Mouse (Mus musculus) CH12.LX (cell line): ENCODE measurements around the gene Cybc1. TPM values are rescaled to one million over a fixed set of nuclear protein-coding genes. Genes with fewer than 3 reads are reported as not detected.

ENCODE experiments used
- DNase-seq: peaks from one replicate; pipeline ENCODE4 v3.0.0-alpha.2; 2013; ENCODE audit errors: extremely low read depth
- H3K27ac ChIP-seq: 2 replicates; pipeline ENCODE4 v1.5.1; 2012; ENCODE audit warnings: low read depth, mild to moderate bottlenecking, control low read depth, moderate library complexity; ENCODE audit not compliant: insufficient read depth
- H3K27me3 ChIP-seq: replicated peaks from 2 replicates; pipeline ENCODE3; 2012; ENCODE audit warnings: inconsistent platforms
- H3K36me3 ChIP-seq, 2 experiments: replicated peaks in 1 of 2; 2 replicates each; pipeline versions ENCODE3 to v1.6.1; 2012; ENCODE audit warnings: inconsistent platforms in 1 of 2, low read length in 1 of 2, mild to moderate bottlenecking in 1 of 2, mixed read lengths in 1 of 2, moderate library complexity in 1 of 2; ENCODE audit not compliant: control insufficient read depth in 1 of 2, insufficient read depth in 1 of 2
- H3K4me1 ChIP-seq, 2 experiments: 2 replicates each; pipeline ENCODE4 v1.6.1; 2012; ENCODE audit warnings: inconsistent platforms in 1 of 2, moderate library complexity in 1 of 2; ENCODE audit not compliant: insufficient read depth in 2 of 2, control insufficient read depth in 1 of 2
- H3K4me2 ChIP-seq: 2 replicates; pipeline ENCODE4 v1.6.1; 2012; ENCODE audit warnings: low read depth, mild to moderate bottlenecking, control low read depth; ENCODE audit not compliant: poor library complexity, insufficient read depth, severe bottlenecking
- H3K4me3 ChIP-seq, 3 experiments: fragments of 150-350 bp in 1 of 3; sonication (generic) in 1 of 3; replicated peaks in 1 of 3; 2 replicates each; pipeline versions ENCODE3 to v1.5.1; 2011 to 2012; ENCODE audit warnings: low read depth in 2 of 3, low read length in 2 of 3, mild to moderate bottlenecking in 2 of 3, moderate library complexity in 2 of 3, control low read depth in 1 of 3, improper control_type of control experiment in 1 of 3, inconsistent platforms in 1 of 3, mixed read lengths in 1 of 3; ENCODE audit not compliant: poor library complexity in 1 of 3
- H3K79me2 ChIP-seq: replicated peaks from 2 replicates; pipeline ENCODE4 v1.6.1; 2012; ENCODE audit warnings: mild to moderate bottlenecking, moderate library complexity; ENCODE audit not compliant: control insufficient read depth, poor library complexity, insufficient read depth, severe bottlenecking; ENCODE audit errors: extremely low read depth
- H3K9ac ChIP-seq: 2 replicates; pipeline ENCODE4 v1.6.1; 2012; ENCODE audit warnings: low read depth, mild to moderate bottlenecking, control low read depth, moderate library complexity; ENCODE audit not compliant: insufficient read depth
- H3K9me3 ChIP-seq: replicated peaks from 2 replicates; pipeline ENCODE3; 2012; ENCODE audit warnings: low read length, inconsistent platforms, mixed read lengths
- BHLHE40 ChIP-seq: IDR thresholded peaks from 2 replicates; pipeline ENCODE4 v1.6.1; 2011; ENCODE audit warnings: mild to moderate bottlenecking, low read depth, low read length, improper control_type of control experiment
- ELF1 ChIP-seq: IDR thresholded peaks from 2 replicates; pipeline ENCODE4 v1.6.1; 2014; ENCODE audit warnings: low read depth, mild to moderate bottlenecking, inconsistent platforms, low read length, improper control_type of control experiment
- EP300 ChIP-seq: IDR thresholded peaks from 2 replicates; pipeline ENCODE4 v1.6.1; 2011; ENCODE audit warnings: low read length, improper control_type of control experiment
- ETS1 ChIP-seq: conservative IDR thresholded peaks from 2 replicates; pipeline ENCODE4 v1.6.1; 2012; ENCODE audit warnings: low read depth, mild to moderate bottlenecking, inconsistent platforms, low read length, improper control_type of control experiment, moderate library complexity
- GABPA ChIP-seq: IDR thresholded peaks from 2 replicates; pipeline ENCODE4 v1.6.1; 2012; ENCODE audit warnings: low read depth, low read length, improper control_type of control experiment, inconsistent platforms; ENCODE audit not compliant: insufficient replicate concordance
- HCFC1 ChIP-seq: IDR thresholded peaks from 2 replicates; pipeline ENCODE4 v1.6.1; 2012; ENCODE audit warnings: low read depth, mild to moderate bottlenecking, inconsistent platforms, low read length, improper control_type of control experiment
- IRF4 ChIP-seq: IDR thresholded peaks from 2 replicates; pipeline ENCODE4 v1.6.1; 2014; ENCODE audit warnings: low read depth, mild to moderate bottlenecking, inconsistent platforms, low read length, improper control_type of control experiment
- MAFK ChIP-seq: IDR thresholded peaks from 2 replicates; pipeline ENCODE4 v1.6.1; 2011; ENCODE audit warnings: low read length, improper control_type of control experiment; ENCODE audit not compliant: insufficient replicate concordance
- MAX ChIP-seq: IDR thresholded peaks from 2 replicates; pipeline ENCODE4 v1.6.1; 2011; ENCODE audit warnings: low read length, improper control_type of control experiment
- MEF2A ChIP-seq: IDR thresholded peaks from 2 replicates; pipeline ENCODE4 v1.6.1; 2014; ENCODE audit warnings: low read depth, mild to moderate bottlenecking, inconsistent platforms, low read length, improper control_type of control experiment, borderline replicate concordance
- MYC ChIP-seq: IDR thresholded peaks from 2 replicates; pipeline ENCODE4 v1.6.1; 2011; ENCODE audit warnings: low read depth, mild to moderate bottlenecking, improper control_type of control experiment, low read length
- NRF1 ChIP-seq: IDR thresholded peaks from 2 replicates; pipeline ENCODE4 v1.6.1; 2014; ENCODE audit warnings: low read depth, mild to moderate bottlenecking, inconsistent platforms, low read length, improper control_type of control experiment, moderate library complexity
- PAX5 ChIP-seq: IDR thresholded peaks from 2 replicates; pipeline ENCODE4 v1.6.1; 2012; ENCODE audit warnings: low read length, inconsistent platforms, mixed read lengths
- POLR2AphosphoS2 ChIP-seq: IDR thresholded peaks from 2 replicates; pipeline ENCODE4 v1.6.1; 2011; ENCODE audit warnings: low read depth, low read length, improper control_type of control experiment
- SMC3 ChIP-seq: IDR thresholded peaks from 2 replicates; pipeline ENCODE4 v1.6.1; 2011; ENCODE audit warnings: low read depth, low read length, improper control_type of control experiment
- TBP ChIP-seq: conservative IDR thresholded peaks from 2 replicates; pipeline ENCODE4 v1.6.1; 2011; ENCODE audit warnings: low read depth, low read length, improper control_type of control experiment
- TCF12 ChIP-seq: IDR thresholded peaks from 2 replicates; pipeline ENCODE4 v1.6.1; 2014; ENCODE audit warnings: low read depth, mild to moderate bottlenecking, inconsistent platforms, low read length, improper control_type of control experiment
- USF2 ChIP-seq: conservative IDR thresholded peaks from 2 replicates; pipeline ENCODE4 v1.6.1; 2011; ENCODE audit warnings: low read depth, low read length, improper control_type of control experiment
- ZC3H11A ChIP-seq: IDR thresholded peaks from 2 replicates; pipeline ENCODE4 v1.6.1; 2012; ENCODE audit warnings: low read depth, mild to moderate bottlenecking, inconsistent platforms, low read length, improper control_type of control experiment
- ZMIZ1 ChIP-seq: IDR thresholded peaks from 2 replicates; pipeline ENCODE4 v1.6.1; 2012; ENCODE audit warnings: low read depth, mild to moderate bottlenecking, inconsistent platforms, low read length, improper control_type of control experiment
- dilution Hi-C: fragments of 300-500 bp; cut with MboI; formaldehyde crosslinking; loops from 2 replicates; pipeline ENCODE4 v1.14.3; 2020; ENCODE audit warnings: low sequenced_read_pairs; ENCODE audit not compliant: extremely low pct_unique_long_range_greater_than_20kb, extremely low pct_ligation_motif_present
- in situ Hi-C: fragments of 300-500 bp; cut with MboI; formaldehyde crosslinking; loops from 3 replicates; pipeline ENCODE4 v1.14.3; 2019; ENCODE audit warnings: low sequenced_read_pairs, low pct_ligation_motif_present, low pct_unique_long_range_greater_than_20kb, mixed read lengths
- polyA plus RNA-seq: library from polyadenylated mRNA; unstranded; fragments of >175 nt; gene quantifications from 2 replicates; pipeline ENCODE4 v1.2.1, GENCODE M21; 2012; ENCODE audit warnings: low read depth; ENCODE audit not compliant: insufficient read length
- total RNA-seq, 2 experiments: library from RNA; depleted of rRNA; stranded (reverse); fragments of 300-350 nt in 1 of 2; fragments of >200 nt in 1 of 2; gene quantifications; 2 replicates each; pipeline ENCODE4 v1.2.3; 2012 to 2014

Gene Cybc1
- total and polyA plus RNA-seq, 3 experiments, result 51.6 to 60.3 (median 57.4) TPM

DNA sequence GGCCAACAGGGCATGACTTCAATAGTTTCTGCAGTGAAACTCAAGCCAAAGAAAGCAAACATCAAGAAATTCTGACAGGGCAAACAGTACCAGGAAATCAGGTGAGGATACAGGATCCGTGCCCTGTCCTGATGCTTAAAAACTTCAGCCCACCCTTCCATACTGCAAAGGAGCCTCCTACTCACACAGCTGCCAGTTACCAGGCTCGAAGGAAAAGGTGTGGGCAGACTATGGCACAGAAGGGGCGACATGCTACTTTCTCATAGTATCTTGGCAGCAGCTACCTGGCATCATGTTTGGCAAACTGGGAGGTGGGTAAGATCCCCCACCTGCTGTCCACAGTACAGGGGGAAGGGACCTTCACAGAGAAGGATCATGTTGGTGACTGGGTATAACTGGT lies 35.7 kb downstream of the Cybc1 start:
- in situ Hi-C loops (no loop called here), dilution Hi-C loops (no loop called here)
- Histone ChIP-seq H3K9me3 (no peaks in the 10 kb centered on the region), H3K4me1 (peaks cover 0 to 3% of the 10 kb centered on the region in 2 experiments; a peak in 2 of 4 replicates), H3K9ac (no peak overlapping the region), H3K27me3 (no peaks in the 10 kb centered on the region), H3K4me2 (no peak overlapping the region), H3K27ac (no peak overlapping the region), H3K79me2 (no peaks in the 10 kb centered on the region), H3K36me3 (peaks cover 0 to 11% of the 10 kb centered on the region in 2 experiments), H3K4me3 (no peak overlapping the region)
- TF ChIP-seq NRF1 (no peak), POLR2AphosphoS2 (no peak), MAFK (no peak), TBP (no peak), EP300 (no peak), USF2 (no peak), ZMIZ1 (no peak), ZC3H11A (no peak), MEF2A (no peak)
- DNase-seq, result no peak

DNA sequence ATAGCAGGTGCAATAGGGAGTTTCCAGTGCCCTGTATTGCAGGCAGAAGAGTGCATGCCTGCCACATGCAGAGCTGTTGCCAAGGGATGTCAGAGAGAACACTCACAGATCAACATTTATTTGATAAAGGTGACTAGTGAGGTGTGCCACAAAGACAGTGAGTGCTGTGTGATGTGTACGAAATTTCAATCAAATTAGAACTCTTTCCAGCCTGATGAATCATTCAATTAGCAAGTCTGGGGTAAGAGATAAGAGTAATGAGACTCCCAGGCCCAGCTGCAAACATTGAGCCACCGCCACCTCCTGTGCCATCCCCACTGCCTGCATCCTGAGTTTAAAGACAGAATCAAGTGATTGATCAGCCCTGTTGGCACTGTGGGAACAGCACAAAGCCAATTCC lies 36.4 kb downstream of the Cybc1 start:
- H3K9ac ChIP-seq, result no peak overlapping the region
- H3K4me3 ChIP-seq, result no peak overlapping the region
- H3K27me3 ChIP-seq, result no peaks in the 10 kb centered on the region
- dilution Hi-C loops, result no loop called here
- DNase-seq, result no peak
- TF ChIP-seq SMC3 (no peak), IRF4 (no peak), MAX (no peak), ELF1 (no peak), ETS1 (no peak), BHLHE40 (no peak), MYC (no peak), PAX5 (no peak), GABPA (no peak), HCFC1 (no peak), POLR2AphosphoS2 (no peak), TCF12 (no peak), USF2 (no peak)
- H3K79me2 ChIP-seq, result no peaks in the 10 kb centered on the region
- no peak overlapping the region for H3K4me2 ChIP-seq
- in situ Hi-C loops, result no loop called here
- peaks cover 0 to 11% of the 10 kb centered on the region in 2 experiments for H3K36me3 ChIP-seq
- no peaks in the 10 kb centered on the region for H3K9me3 ChIP-seq
- H3K4me1 ChIP-seq, result peaks cover 0 to 3% of the 10 kb centered on the region in 2 experiments; a peak in 2 of 4 replicates
- H3K27ac ChIP-seq, result no peak overlapping the region
